Mouse (Mus musculus): ENCODE data around the gene Samd4b. TPM values are rescaled to one million over a fixed set of nuclear protein-coding genes. Genes with fewer than 3 reads are reported as not detected.

Gene Samd4b
- polyA plus RNA-seq, 1 experiment, result 24.4 TPM

- Histone ChIP-seq H3K27ac (replicated peaks; ENCODE audit: low read depth, low read length) (peak within 1 kb of the TSS; percentile 96), H3K4me3 (ENCODE audit: insufficient read depth, low read depth, low read length) (peak within 1 kb of the TSS; percentile 91), H3K4me1 (ENCODE audit: control insufficient read depth, insufficient read depth, insufficient read length, low read length) (peaks cover 6% of the 10 kb centered on the region; the same call in 1 of the 2 replicates)
Observed at GRCm38 (mm10) chr7:28372251-28373108, 225.5 kb downstream of the Samd4b start, which contains the start of gene Plekhg2. Gene Plekhg2, minus strand, starts transcription at chr7:28372599.

DNA sequence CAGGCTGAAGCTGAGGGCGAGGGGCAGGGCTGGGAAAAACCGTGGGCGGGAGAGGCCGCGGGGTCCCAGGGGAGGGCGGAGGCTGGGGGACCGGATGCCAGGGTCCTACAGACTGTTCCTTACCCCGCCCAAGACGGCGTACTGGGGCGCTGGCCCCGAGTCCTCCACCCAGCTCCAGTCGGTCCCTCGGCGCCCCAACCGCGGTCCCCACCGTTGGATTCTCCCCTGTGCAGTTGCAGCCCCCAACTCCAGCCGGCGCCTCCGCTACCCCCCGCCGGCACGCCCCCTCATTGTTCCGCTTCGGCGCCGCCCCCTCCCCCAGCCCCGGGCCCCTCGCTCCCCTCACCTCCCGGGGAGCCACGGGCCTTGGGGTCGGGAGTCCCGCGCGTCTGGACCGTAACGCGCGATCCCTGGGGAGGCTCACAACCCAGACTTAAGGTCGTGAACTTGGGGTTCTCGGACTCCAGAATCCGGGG is 226.4 kb downstream of the Samd4b start:
- peak overlapping the region; percentile 96 for H3K27ac ChIP-seq (replicated peaks; ENCODE audit: low read depth, low read length)
- peaks cover 6% of the 10 kb centered on the region; the same call in 1 of the 2 replicates for H3K4me1 ChIP-seq (ENCODE audit: control insufficient read depth, insufficient read depth, insufficient read length, low read length)

GRCm38 (mm10) chr7:28370977-28371513 is 226.9 kb downstream of the Samd4b start:
- H3K27ac ChIP-seq (replicated peaks; ENCODE audit: low read depth, low read length), result peak overlapping the region; percentile 80
- H3K4me3 ChIP-seq (ENCODE audit: insufficient read depth, low read depth, low read length), result peak overlapping the region; percentile 91
- peaks cover 6% of the 10 kb centered on the region; the same call in 1 of the 2 replicates for H3K4me1 ChIP-seq (ENCODE audit: control insufficient read depth, insufficient read depth, insufficient read length, low read length)

More for the DNA sequence above, 226.4 kb downstream of the Samd4b start:
- H3K4me3 ChIP-seq (ENCODE audit: insufficient read depth, low read depth, low read length), result peak overlapping the region; percentile 91

- Histone ChIP-seq H3K4me1 (ENCODE audit: control insufficient read depth, insufficient read depth, insufficient read length, low read length) (peaks cover 6% of the 10 kb centered on the region; the same call in 1 of the 2 replicates), H3K4me3 (ENCODE audit: insufficient read depth, low read depth, low read length) (peak overlapping the region; percentile 91), H3K27ac (replicated peaks; ENCODE audit: low read depth, low read length) (no peak overlapping the region)
Observed at GRCm38 (mm10) chr7:28370051-28370450, 227.9 kb downstream of the Samd4b start.

GRCm38 (mm10) chr7:28368276-28368920 is 229.5 kb downstream of the Samd4b start:
- Histone ChIP-seq H3K4me1 (ENCODE audit: control insufficient read depth, insufficient read depth, insufficient read length, low read length) (peaks cover 6% of the 10 kb centered on the region; the same call in 1 of the 2 replicates), H3K27ac (replicated peaks; ENCODE audit: low read depth, low read length) (no peak overlapping the region), H3K4me3 (ENCODE audit: insufficient read depth, low read depth, low read length) (no peak overlapping the region)

GRCm38 (mm10) chr7:28367663-28368275 is 230.2 kb downstream of the Samd4b start:
- H3K27ac ChIP-seq (replicated peaks; ENCODE audit: low read depth, low read length), result no peak overlapping the region
- peaks cover 6% of the 10 kb centered on the region; the same call in 1 of the 2 replicates for H3K4me1 ChIP-seq (ENCODE audit: control insufficient read depth, insufficient read depth, insufficient read length, low read length)
- H3K4me3 ChIP-seq (ENCODE audit: insufficient read depth, low read depth, low read length), result no peak overlapping the region

- no peak overlapping the region for H3K27ac ChIP-seq (replicated peaks; ENCODE audit: low read depth, low read length)
- H3K4me1 ChIP-seq (ENCODE audit: control insufficient read depth, insufficient read depth, insufficient read length, low read length), result no peaks in the 10 kb centered on the region
- no peak overlapping the region for H3K4me3 ChIP-seq (ENCODE audit: insufficient read depth, low read depth, low read length)
Observed at GRCm38 (mm10) chr7:28362441-28363060, 235.4 kb downstream of the Samd4b start.

- Histone ChIP-seq H3K4me1 (ENCODE audit: control insufficient read depth, insufficient read depth, insufficient read length, low read length) (peaks cover 2% of the 10 kb centered on the region; the same call in 1 of the 2 replicates), H3K27ac (replicated peaks; ENCODE audit: low read depth, low read length) (no peak overlapping the region), H3K4me3 (ENCODE audit: insufficient read depth, low read depth, low read length) (no peak overlapping the region)
Observed at GRCm38 (mm10) chr7:28361647-28362341, 236.2 kb downstream of the Samd4b start.

DNA sequence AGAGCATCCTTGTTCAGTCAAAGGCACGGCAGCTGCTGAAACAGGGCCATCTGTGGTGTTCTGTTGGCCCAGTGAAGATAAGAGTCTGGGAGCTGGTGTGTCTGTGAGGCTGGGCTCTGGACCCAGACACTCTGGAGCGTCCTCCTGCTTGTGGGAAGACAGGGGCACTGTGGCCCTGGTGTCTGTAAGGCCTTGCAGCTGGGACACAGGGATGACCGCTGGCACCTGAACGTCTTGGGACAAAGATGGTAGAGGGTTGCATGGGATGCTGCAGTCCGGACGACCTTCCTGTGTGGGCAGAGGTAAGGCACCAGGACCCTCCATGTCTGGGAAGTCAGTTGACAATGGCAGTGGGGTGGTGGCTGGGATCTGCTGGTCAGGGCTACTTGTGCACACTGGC is 237.7 kb downstream of the Samd4b start:
- no peak overlapping the region for H3K27ac ChIP-seq (replicated peaks; ENCODE audit: low read depth, low read length)
- no peak overlapping the region for H3K4me3 ChIP-seq (ENCODE audit: insufficient read depth, low read depth, low read length)
- peaks cover 2% of the 10 kb centered on the region; the same call in 1 of the 2 replicates for H3K4me1 ChIP-seq (ENCODE audit: control insufficient read depth, insufficient read depth, insufficient read length, low read length)

DNA sequence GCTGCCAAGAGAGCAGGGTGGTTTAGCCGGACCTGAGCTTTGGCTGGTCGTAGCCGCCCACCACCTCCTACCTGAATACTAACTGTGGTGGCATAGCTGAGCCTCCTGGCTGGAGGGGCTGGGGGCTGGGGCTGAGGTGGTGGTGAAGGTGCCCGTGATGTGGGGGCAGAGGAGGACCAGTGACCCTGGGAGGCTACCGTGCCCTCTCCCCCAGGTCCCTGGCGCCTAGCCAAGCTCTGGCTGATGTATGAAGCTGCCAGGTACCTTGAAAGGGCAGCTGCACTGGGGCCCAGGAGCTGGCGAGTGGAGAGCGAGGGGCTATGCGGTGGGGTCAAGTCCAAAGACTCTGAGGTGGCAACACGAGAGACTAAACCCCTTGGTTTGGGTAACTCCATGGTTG is 238.1 kb downstream of the Samd4b start:
- Histone ChIP-seq H3K27ac (replicated peaks; ENCODE audit: low read depth, low read length) (no peak overlapping the region), H3K4me1 (ENCODE audit: control insufficient read depth, insufficient read depth, insufficient read length, low read length) (peaks cover 2% of the 10 kb centered on the region; the same call in 1 of the 2 replicates), H3K4me3 (ENCODE audit: insufficient read depth, low read depth, low read length) (no peak overlapping the region)

- H3K4me1 ChIP-seq (ENCODE audit: control insufficient read depth, insufficient read depth, insufficient read length, low read length), result peaks cover 2% of the 10 kb centered on the region; the same call in 1 of the 2 replicates
- peak overlapping the region; percentile 31; the same call in 1 of the 2 replicates for H3K27ac ChIP-seq (replicated peaks; ENCODE audit: low read depth, low read length)
- H3K4me3 ChIP-seq (ENCODE audit: insufficient read depth, low read depth, low read length), result no peak overlapping the region
Observed at GRCm38 (mm10) chr7:28358431-28358830, 239.5 kb downstream of the Samd4b start.

- no peak overlapping the region for H3K4me3 ChIP-seq (ENCODE audit: insufficient read depth, low read depth, low read length)
- peaks cover 2% of the 10 kb centered on the region; the same call in 1 of the 2 replicates for H3K4me1 ChIP-seq (ENCODE audit: control insufficient read depth, insufficient read depth, insufficient read length, low read length)
- peak overlapping the region; percentile 31; the same call in 1 of the 2 replicates for H3K27ac ChIP-seq (replicated peaks; ENCODE audit: low read depth, low read length)
Observed at GRCm38 (mm10) chr7:28357984-28358383, 240.0 kb downstream of the Samd4b start.

DNA sequence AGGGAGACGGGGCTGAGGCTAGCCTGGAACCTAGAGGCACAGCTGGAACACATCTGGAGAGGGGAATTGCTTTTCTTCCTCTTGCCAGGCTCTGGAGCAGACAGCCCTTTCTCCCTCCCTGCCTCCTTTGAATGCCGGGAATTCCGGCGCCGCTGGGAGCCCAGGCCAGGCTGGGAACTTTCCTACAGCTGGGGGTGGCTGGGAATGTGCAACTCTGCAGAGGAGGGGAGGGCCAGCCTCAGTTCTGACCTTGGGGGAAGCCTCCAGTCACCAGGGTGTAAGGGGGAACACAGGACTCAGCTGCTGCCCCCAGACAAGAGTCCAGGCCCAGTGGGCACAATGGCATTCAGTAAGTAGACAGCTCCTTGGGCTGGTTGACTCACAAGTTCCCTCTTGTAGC is 241.0 kb downstream of the Samd4b start:
- Histone ChIP-seq H3K27ac (replicated peaks; ENCODE audit: low read depth, low read length) (no peak overlapping the region; the same call in 1 of the 2 replicates), H3K4me3 (ENCODE audit: insufficient read depth, low read depth, low read length) (no peak overlapping the region), H3K4me1 (ENCODE audit: control insufficient read depth, insufficient read depth, insufficient read length, low read length) (peaks cover 2% of the 10 kb centered on the region)

- peaks cover 6% of the 10 kb centered on the region for H3K4me1 ChIP-seq (ENCODE audit: control insufficient read depth, insufficient read depth, insufficient read length, low read length)
- H3K27ac ChIP-seq (replicated peaks; ENCODE audit: low read depth, low read length), result no peak overlapping the region
Observed at GRCm38 (mm10) chr7:28355221-28355620, 242.7 kb downstream of the Samd4b start.

More at GRCm38 (mm10) chr7:28355221-28355620, 242.7 kb downstream of the Samd4b start:
- no peak overlapping the region for H3K4me3 ChIP-seq (ENCODE audit: insufficient read depth, low read depth, low read length)

Measured in brown adipose tissue, adult 24 weeks (tissue).